In genomic region chr4:132355403-132355802, GRCm38 (mm10) we compare ENCODE assay signal across 16 mouse cellular contexts.
"Had no signal": no experiment of that assay in that cellular context is flagged by ENCODE, and none has a peak within 500 bp of the region (broad histone marks: within the 10 kb centered on the region; RNA-seq: fewer than 3 reads in every experiment).

No protein-coding gene starts in this region.

- H3K9ac ChIP-seq: limb, embryonic 15.5 days; lung, embryonic 14.5 days; midbrain, embryonic 15.5 days; neural tube, embryonic 12.5 days; stomach, embryonic 15.5 days had no signal

- H3K27me3 ChIP-seq: limb, embryonic 15.5 days; megakaryocyte, embryonic 14.5 days; midbrain, embryonic 15.5 days; neural tube, embryonic 12.5 days; stomach, embryonic 15.5 days had no signal

- H3K27ac ChIP-seq: limb, embryonic 15.5 days; macrophage; midbrain, embryonic 15.5 days; neural tube, embryonic 12.5 days; stomach, embryonic 15.5 days had no signal

- DNase-seq: kidney, postnatal 25 days; layer of hippocampus, adult 9-11 months; layer of hippocampus, postnatal 36 days; lung, embryonic 14.5 days; lung, postnatal 10 days; right cerebral cortex, postnatal 14 days; thymus, adult 2 months; thymus, postnatal 25 days had no signal

- ATAC-seq: intestine, postnatal 0 days; midbrain, embryonic 15.5 days had no signal

- H3K9me3 ChIP-seq: limb, embryonic 15.5 days; megakaryocyte, embryonic 14.5 days; midbrain, embryonic 15.5 days; neural tube, embryonic 12.5 days; stomach, embryonic 15.5 days had no signal

- H3K4me3 ChIP-seq: limb, embryonic 15.5 days; megakaryocyte, embryonic 14.5 days; midbrain, embryonic 15.5 days; neural tube, embryonic 12.5 days; stomach, embryonic 15.5 days had no signal

- H3K4me2 ChIP-seq: limb, embryonic 15.5 days; lung, embryonic 14.5 days; midbrain, embryonic 11.5 days; midbrain, embryonic 15.5 days; neural tube, embryonic 12.5 days; stomach, embryonic 15.5 days had no signal
